Mouse (Mus musculus) adrenal gland, adult 8-10 months (tissue): Measurements from ENCODE around the gene Brca1. TPM values are rescaled to one million over a fixed set of nuclear protein-coding genes. Genes with fewer than 3 reads are reported as not detected.
"Not testable (repeated sequence)": the region's sequence is repeated elsewhere in the genome, so short reads cannot be mapped to it uniquely, and the experiment has no call there.

Source experiments
- DNase-seq: peaks from one replicate; pipeline ENCODE4 v3.0.0; 2022
- total RNA-seq, 4 experiments: library from RNA; stranded (reverse); gene quantifications; 2 replicates each; pipeline ENCODE4 v1.2.4; 2022

Brca1 gene
- total RNA-seq, 4 experiments from 2014 or later: 1.0 to 3.0 (median 1.3) TPM

- no peak for DNase-seq
Observed at GRCm38 (mm10) chr11:101526686-101527085, 25.1 kb downstream of the Brca1 start.

GRCm38 (mm10) chr11:101525936-101526595, 25.7 kb downstream of the Brca1 start:
- no peak for DNase-seq

GRCm38 (mm10) chr11:101525056-101525455, 26.7 kb downstream of the Brca1 start:
- DNase-seq: no peak

- DNase-seq: no peak
Observed at GRCm38 (mm10) chr11:101524446-101524845, 27.3 kb downstream of the Brca1 start.

- DNase-seq: no peak
Observed at GRCm38 (mm10) chr11:101519364-101519763, 32.4 kb downstream of the Brca1 start.

GRCm38 (mm10) chr11:101518937-101519336, 32.8 kb downstream of the Brca1 start:
- no peak for DNase-seq

GRCm38 (mm10) chr11:101507090-101507489, 44.7 kb downstream of the Brca1 start:
- no peak for DNase-seq

GRCm38 (mm10) chr11:101506269-101506780, 45.4 kb downstream of the Brca1 start:
- DNase-seq: no peak

GRCm38 (mm10) chr11:101486126-101486525, 65.6 kb downstream of the Brca1 start:
- no peak for DNase-seq

GRCm38 (mm10) chr11:101485509-101486028, 66.2 kb downstream of the Brca1 start:
- no peak for DNase-seq

- no peak for DNase-seq
Observed at GRCm38 (mm10) chr11:101484814-101485213, 66.9 kb downstream of the Brca1 start.

- DNase-seq: no peak
Observed at GRCm38 (mm10) chr11:101484245-101484644, 67.5 kb downstream of the Brca1 start.

GRCm38 (mm10) chr11:101483804-101484203, 68.0 kb downstream of the Brca1 start:
- no peak for DNase-seq

- no peak for DNase-seq
Observed at GRCm38 (mm10) chr11:101480912-101481311, 70.8 kb downstream of the Brca1 start.

- DNase-seq: no peak
Observed at GRCm38 (mm10) chr11:101479171-101479635, 72.6 kb downstream of the Brca1 start.

GRCm38 (mm10) chr11:101477552-101478211, 74.1 kb downstream of the Brca1 start:
- no peak for DNase-seq

GRCm38 (mm10) chr11:101477194-101477551, 74.6 kb downstream of the Brca1 start:
- DNase-seq: no peak

- DNase-seq: not testable (repeated sequence)
Observed at GRCm38 (mm10) chr11:101476361-101476760, 75.4 kb downstream of the Brca1 start.

- no peak for DNase-seq
Observed at GRCm38 (mm10) chr11:101474298-101474697, 77.5 kb downstream of the Brca1 start.

- DNase-seq: not testable (repeated sequence)
Observed at GRCm38 (mm10) chr11:101473686-101474085, 78.1 kb downstream of the Brca1 start.

GRCm38 (mm10) chr11:101472336-101472735, 79.4 kb downstream of the Brca1 start:
- DNase-seq: no peak

GRCm38 (mm10) chr11:101471926-101472325, 79.8 kb downstream of the Brca1 start:
- no peak for DNase-seq

GRCm38 (mm10) chr11:101470206-101470605, 81.5 kb downstream of the Brca1 start:
- DNase-seq: no peak

- no peak for DNase-seq
Observed at GRCm38 (mm10) chr11:101469155-101469554, 82.6 kb downstream of the Brca1 start.
